Mouse (Mus musculus) mature B cell (primary cell): Measurements from ENCODE around the gene Timeless.
"Not testable (repeated sequence)": the region's sequence is repeated elsewhere in the genome, so short reads cannot be mapped to it uniquely, and the experiment has no call there.

Source experiments
- in situ Hi-C: fragments of 300-500 bp; cut with MboI; formaldehyde crosslinking; loops from 2 replicates; pipeline ENCODE4 v1.14.3; 2019

Gene Timeless

GRCm38 (mm10) chr10:128212871-128213323 lies 19.0 kb upstream of the Timeless start:
- in situ Hi-C loops = no loop called here

GRCm38 (mm10) chr10:128214112-128214511 lies 17.8 kb upstream of the Timeless start:
- in situ Hi-C loops = not testable (repeated sequence)

GRCm38 (mm10) chr10:128214981-128215380 lies 16.9 kb upstream of the Timeless start:
- in situ Hi-C loops = no loop called here

GRCm38 (mm10) chr10:128218387-128219117 lies 13.3 kb upstream of the Timeless start:
- in situ Hi-C loops = no loop called here

GRCm38 (mm10) chr10:128221533-128222286 lies 10.2 kb upstream of the Timeless start:
- in situ Hi-C loops = no loop called here

- in situ Hi-C loops = no loop called here
Measured at GRCm38 (mm10) chr10:128225064-128225463, 6.8 kb upstream of the Timeless start.

GRCm38 (mm10) chr10:128225538-128225937 lies 6.3 kb upstream of the Timeless start, which contains the start of gene Mip:
Gene Mip (plus strand): TSS chr10:128225838.
- in situ Hi-C loops = no loop called here

GRCm38 (mm10) chr10:128227592-128227991 lies 4.3 kb upstream of the Timeless start:
- in situ Hi-C loops = no loop called here

GRCm38 (mm10) chr10:128228009-128228408 lies 3.9 kb upstream of the Timeless start:
- in situ Hi-C loops = no loop called here

- in situ Hi-C loops = no loop called here
Measured at GRCm38 (mm10) chr10:128230582-128230981, 1.3 kb upstream of the Timeless start.

GRCm38 (mm10) chr10:128231146-128231545 lies 719 bp upstream of the Timeless start:
- in situ Hi-C loops = no loop called here

GRCm38 (mm10) chr10:128232420-128232985 lies 638 bp downstream of the Timeless start:
- in situ Hi-C loops = no loop called here

- in situ Hi-C loops = no loop called here
Measured at GRCm38 (mm10) chr10:128236321-128236720, 4.5 kb downstream of the Timeless start.

GRCm38 (mm10) chr10:128237807-128238480 lies 6.1 kb downstream of the Timeless start:
- in situ Hi-C loops = no loop called here

- in situ Hi-C loops = no loop called here
Measured at GRCm38 (mm10) chr10:128239140-128239539, 7.3 kb downstream of the Timeless start.

- in situ Hi-C loops = no loop called here
Measured at GRCm38 (mm10) chr10:128240131-128240530, 8.3 kb downstream of the Timeless start.

GRCm38 (mm10) chr10:128243252-128243651 lies 11.4 kb downstream of the Timeless start:
- in situ Hi-C loops = no loop called here

GRCm38 (mm10) chr10:128244121-128244520 lies 12.3 kb downstream of the Timeless start:
- in situ Hi-C loops = no loop called here

- in situ Hi-C loops = no loop called here
Measured at GRCm38 (mm10) chr10:128247020-128247732, 15.3 kb downstream of the Timeless start.

- in situ Hi-C loops = no loop called here
Measured at GRCm38 (mm10) chr10:128250565-128250964, 18.7 kb downstream of the Timeless start.

- in situ Hi-C loops = no loop called here
Measured at GRCm38 (mm10) chr10:128253677-128254255, 21.9 kb downstream of the Timeless start, which contains the start of gene Apon. Gene Apon (plus strand): TSS chr10:128254096.
